In the genomic region with DNA sequence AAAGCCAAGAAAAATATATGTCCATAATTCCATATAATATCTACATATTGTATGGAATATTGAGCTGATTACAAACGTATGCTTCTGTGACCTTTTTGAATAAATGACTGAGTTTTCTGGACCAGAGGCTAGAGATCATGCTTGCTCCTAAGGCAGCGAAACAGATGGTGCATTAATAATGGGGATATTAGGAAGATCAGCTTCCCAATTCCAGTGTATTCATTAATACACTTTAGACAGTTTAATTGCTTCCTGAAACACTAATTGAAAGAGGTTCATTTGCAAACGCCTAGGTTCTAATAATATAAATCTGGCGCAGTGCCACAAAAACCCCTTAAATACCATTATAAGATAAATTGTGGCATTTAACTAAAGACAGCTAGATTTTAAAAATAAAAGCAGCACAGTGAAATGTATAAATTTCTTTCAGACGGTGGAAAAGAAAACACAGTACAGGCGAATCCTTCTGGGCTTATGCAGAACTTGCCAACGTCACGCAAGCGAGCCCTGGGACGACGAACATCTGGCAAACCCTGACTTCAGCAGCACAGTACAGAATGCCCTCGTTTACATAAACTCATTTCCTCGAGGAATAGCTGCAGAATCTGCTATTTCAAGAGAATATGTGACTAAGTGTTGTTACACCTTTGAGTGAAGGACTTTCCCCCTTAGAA, we compare ENCODE assay signal across 14 mouse cellular contexts.
DNase-seq lines count a peak whose midpoint lies in the region; ATAC-seq and TF ChIP-seq lines count a peak whose summit lies in the region.
"Had no signal": no experiment of that assay in that cellular context is flagged by ENCODE, and none has a peak within 500 bp of the region (broad histone marks: within the 10 kb centered on the region; RNA-seq: fewer than 3 reads in every experiment).

No protein-coding gene starts in this region.

- no peaks in the 10 kb centered on the region for H3K27me3 ChIP-seq in hindbrain, embryonic 12.5 days
- no peaks in the 10 kb centered on the region for H3K27me3 ChIP-seq in hindbrain, embryonic 11.5 days (ENCODE audit: control insufficient read depth, insufficient read depth, low read length)
- no peaks in the 10 kb centered on the region for H3K27me3 ChIP-seq in lung, postnatal 0 days (replicated peaks; ENCODE audit: insufficient read depth, low read length)
- H3K27me3 ChIP-seq in forebrain, postnatal 0 days (ENCODE audit: insufficient read depth, low read length): no peaks in the 10 kb centered on the region
- no peaks in the 10 kb centered on the region for H3K27me3 ChIP-seq in neural tube, embryonic 15.5 days (replicated peaks)

- H3K9ac ChIP-seq in hindbrain, embryonic 12.5 days: no peak overlapping the region
- H3K9ac ChIP-seq in hindbrain, embryonic 11.5 days (ENCODE audit: low read depth, low read length): no peak overlapping the region
- H3K9ac ChIP-seq in lung, postnatal 0 days (replicated peaks; ENCODE audit: low read depth): no peak overlapping the region
- H3K9ac ChIP-seq in forebrain, postnatal 0 days: no peak overlapping the region
- H3K9ac ChIP-seq in neural tube, embryonic 15.5 days (replicated peaks): no peak overlapping the region
- H3K9ac ChIP-seq: liver, postnatal 0 days had no signal

- H3K9me3 ChIP-seq in hindbrain, embryonic 12.5 days (replicated peaks): no peaks in the 10 kb centered on the region
- no peaks in the 10 kb centered on the region for H3K9me3 ChIP-seq in hindbrain, embryonic 11.5 days (ENCODE audit: control insufficient read depth, low read length)
- H3K9me3 ChIP-seq in lung, postnatal 0 days (ENCODE audit: low read length): no peaks in the 10 kb centered on the region
- H3K9me3 ChIP-seq in forebrain, postnatal 0 days (ENCODE audit: low read length): no peaks in the 10 kb centered on the region
- H3K9me3 ChIP-seq in neural tube, embryonic 15.5 days (replicated peaks): no peaks in the 10 kb centered on the region

- no peak overlapping the region for H3K4me3 ChIP-seq in hindbrain, embryonic 12.5 days
- H3K4me3 ChIP-seq in hindbrain, embryonic 11.5 days (ENCODE audit: low read depth, low read length): no peak overlapping the region
- no peak overlapping the region for H3K4me3 ChIP-seq in lung, postnatal 0 days (ENCODE audit: low read depth, low read length)
- no peak overlapping the region for H3K4me3 ChIP-seq in forebrain, postnatal 0 days (ENCODE audit: low read depth, low read length)
- H3K4me3 ChIP-seq in neural tube, embryonic 15.5 days (replicated peaks): no peak overlapping the region
- H3K4me3 ChIP-seq: erythroblast, embryonic 14.5 days had no signal

- no peak overlapping the region; the same call in 1 of the 2 replicates for H3K4me2 ChIP-seq in hindbrain, embryonic 12.5 days (replicated peaks)
- H3K4me2 ChIP-seq in hindbrain, embryonic 11.5 days (replicated peaks; ENCODE audit: low read depth, low read length): no peak overlapping the region
- no peak overlapping the region for H3K4me2 ChIP-seq in lung, postnatal 0 days (replicated peaks; ENCODE audit: low read depth, low read length)
- H3K4me2 ChIP-seq in forebrain, postnatal 0 days (ENCODE audit: low read depth): no peak overlapping the region
- peak overlapping the region; percentile 31 for H3K4me2 ChIP-seq in neural tube, embryonic 15.5 days

- no peak for ATAC-seq in hindbrain, embryonic 12.5 days (ENCODE audit: low FRiP score)
- ATAC-seq in hindbrain, embryonic 11.5 days (ENCODE audit: low FRiP score): no peak
- no peak for ATAC-seq in lung, postnatal 0 days
- ATAC-seq in forebrain, postnatal 0 days: peak; percentile 72; the same call in 1 of the 2 replicates
- ATAC-seq in neural tube, embryonic 15.5 days (ENCODE audit: low FRiP score): peak; percentile 76
- ATAC-seq: liver, postnatal 0 days; Patski had no signal

- H3K27ac ChIP-seq in hindbrain, embryonic 12.5 days: peak overlapping the region; percentile 64; the same call in 1 of the 2 replicates
- no peak overlapping the region for H3K27ac ChIP-seq in hindbrain, embryonic 11.5 days (ENCODE audit: low read depth, low read length)
- no peak overlapping the region for H3K27ac ChIP-seq in lung, postnatal 0 days (ENCODE audit: low read length)
- H3K27ac ChIP-seq in forebrain, postnatal 0 days (ENCODE audit: low read depth, low read length): 0 out of 2 replicates have a peak overlapping the region, but pooled peaks have one; percentile 35
- no peak overlapping the region; the same call in 1 of the 2 replicates for H3K27ac ChIP-seq in neural tube, embryonic 15.5 days (replicated peaks)

- WGBS in hindbrain, embryonic 12.5 days: 61% methylated on average over 13 of the region's 13 CpGs
- WGBS in hindbrain, embryonic 11.5 days: 68% methylated on average over 13 of the region's 13 CpGs
- 47% methylated on average over 13 of the region's 13 CpGs for WGBS in lung, postnatal 0 days
- 21% methylated on average over 13 of the region's 13 CpGs for WGBS in forebrain, postnatal 0 days
- WGBS in neural tube, embryonic 15.5 days: 27% methylated on average over 13 of the region's 13 CpGs

- DNase-seq in hindbrain, embryonic 11.5 days (ENCODE audit: low spot score): no peak
- peak; percentile 2 for DNase-seq in lung, postnatal 25 days (ENCODE audit: low spot score)
- DNase-seq in lung, postnatal 0 days (ENCODE audit: low spot score): no peak
- peak; percentile 62 for DNase-seq in forebrain, postnatal 0 days
- no peak for DNase-seq in ovary, postnatal 36 days (ENCODE audit: low spot score)
- no peak for DNase-seq in cerebellum, postnatal 36 days
- DNase-seq: adrenal gland, postnatal 25 days; cerebellum, adult 9-10 months; heart, adult 11 months; liver, postnatal 0 days had no signal

- H3K4me1 ChIP-seq in hindbrain, embryonic 12.5 days: peaks cover 6% of the 10 kb centered on the region
- no peaks in the 10 kb centered on the region for H3K4me1 ChIP-seq in hindbrain, embryonic 11.5 days (replicated peaks; ENCODE audit: control insufficient read depth, insufficient read depth, low read length)
- no peaks in the 10 kb centered on the region for H3K4me1 ChIP-seq in lung, postnatal 0 days (ENCODE audit: insufficient read depth, low read depth, low read length)
- 0 out of 2 replicates have a peak, but pooled peaks cover 3% of the 10 kb centered on the region for H3K4me1 ChIP-seq in forebrain, postnatal 0 days (ENCODE audit: insufficient read depth)
- peaks cover 11% of the 10 kb centered on the region for H3K4me1 ChIP-seq in neural tube, embryonic 15.5 days

- H3K36me3 ChIP-seq in hindbrain, embryonic 12.5 days: no peaks in the 10 kb centered on the region
- H3K36me3 ChIP-seq in hindbrain, embryonic 11.5 days (ENCODE audit: control insufficient read depth, insufficient read depth, low read length): no peaks in the 10 kb centered on the region
- no peaks in the 10 kb centered on the region for H3K36me3 ChIP-seq in lung, postnatal 0 days (ENCODE audit: insufficient read depth, low read length)
- no peaks in the 10 kb centered on the region for H3K36me3 ChIP-seq in forebrain, postnatal 0 days (ENCODE audit: insufficient read depth)
- H3K36me3 ChIP-seq in neural tube, embryonic 15.5 days: no peaks in the 10 kb centered on the region

- no peak for TF ChIP-seq EP300 in lung, postnatal 0 days (IDR thresholded peaks at IDR 0.05)

- TF ChIP-seq CTCF in lung, postnatal 0 days (IDR thresholded peaks at IDR 0.05): no peak
- no peak for TF ChIP-seq CTCF in forebrain, postnatal 0 days (IDR thresholded peaks at IDR 0.05; ENCODE audit: low read depth)

Comparison
In these comparisons a context has a peak if more than half of its experiments do, and no peak if none do; other contexts are left out.
1. H3K27ac ChIP-seq: peak in hindbrain, embryonic 12.5 days (single experiment) and forebrain, postnatal 0 days (single experiment); none in hindbrain, embryonic 11.5 days (single experiment), lung, postnatal 0 days (single experiment) and neural tube, embryonic 15.5 days (single experiment).
2. DNase-seq: peak in lung, postnatal 25 days (single experiment) and forebrain, postnatal 0 days (single experiment); none in hindbrain, embryonic 11.5 days (single experiment), lung, postnatal 0 days (single experiment), ovary, postnatal 36 days (single experiment) and cerebellum, postnatal 36 days (0 of 2).
3. ATAC-seq: peak in forebrain, postnatal 0 days (single experiment) and neural tube, embryonic 15.5 days (single experiment); none in hindbrain, embryonic 12.5 days (single experiment), hindbrain, embryonic 11.5 days (single experiment) and lung, postnatal 0 days (single experiment).